Comparison of ENCODE assay signal across 10 mouse cellular contexts in genomic region chr5:39281021-39281420, GRCm38 (mm10).
"Had no signal": no experiment of that assay in that cellular context is flagged by ENCODE, and none has a peak within 500 bp of the region (broad histone marks: within the 10 kb centered on the region; RNA-seq: fewer than 3 reads in every experiment).

No protein-coding gene starts in this region.

- ATAC-seq: lung, postnatal 0 days; midbrain, embryonic 13.5 days; midbrain, embryonic 15.5 days had no signal

- DNase-seq: lung, adult 2 months; lung, postnatal 14 days; lung, postnatal 36 days; right cerebral cortex, postnatal 14 days; thymus, adult 2 months; thymus, postnatal 25 days; thymus, postnatal 4 days had no signal
